Mouse (Mus musculus) neural tube, embryonic 15.5 days (tissue): ENCODE measurements around the gene Cers6. TPM values are rescaled to one million over a fixed set of nuclear protein-coding genes. Genes with fewer than 3 reads are reported as not detected.

Experiments
- ATAC-seq: fragments of 200-750 bp; cut with Nextera tagmentation; 2 replicates; pipeline ENCODE4 v1.8.0; 2017; ENCODE audit warnings: mild to moderate bottlenecking, moderate TSS enrichment, moderate library complexity; ENCODE audit not compliant: low FRiP score
- H3K27ac ChIP-seq: fragments of 300-500 bp; sonication (generic); replicated peaks from 2 replicates; pipeline ENCODE4 v1.5.1; 2015; ENCODE audit warnings: mild to moderate bottlenecking, inconsistent platforms
- H3K27me3 ChIP-seq: fragments of 300-500 bp; sonication (generic); replicated peaks from 2 replicates; pipeline ENCODE4 v1.6.1; 2015; ENCODE audit warnings: inconsistent platforms
- H3K36me3 ChIP-seq: fragments of 300-500 bp; sonication (generic); 2 replicates; pipeline ENCODE4 v1.6.1; 2015; ENCODE audit warnings: inconsistent platforms
- H3K4me1 ChIP-seq: fragments of 300-500 bp; sonication (generic); 2 replicates; pipeline ENCODE4 v1.6.1; 2015; ENCODE audit warnings: inconsistent platforms
- H3K4me2 ChIP-seq: fragments of 300-500 bp; sonication (generic); 2 replicates; pipeline ENCODE4 v1.6.1; 2015; ENCODE audit warnings: inconsistent platforms, mild to moderate bottlenecking, moderate library complexity
- H3K4me3 ChIP-seq: fragments of 300-500 bp; sonication (generic); replicated peaks from 2 replicates; pipeline ENCODE4 v1.5.1; 2015; ENCODE audit warnings: mild to moderate bottlenecking, inconsistent platforms
- H3K9ac ChIP-seq: fragments of 300-500 bp; sonication (generic); replicated peaks from 2 replicates; pipeline ENCODE4 v1.6.1; 2015; ENCODE audit warnings: mild to moderate bottlenecking, inconsistent platforms
- H3K9me3 ChIP-seq: fragments of 300-500 bp; sonication (generic); replicated peaks from 2 replicates; pipeline ENCODE4 v1.6.1; 2016; ENCODE audit warnings: inconsistent platforms
- WGBS: fragments of 180-500 bp; shearing (Covaris S2); methylation state at CpG from one replicate; pipeline ENCODE4 v1.1.7; 2015; ENCODE audit warnings: mixed read lengths; 5-methylcytosine and 5-hydroxymethylcytosine counted together
- polyA plus RNA-seq: library from polyadenylated mRNA; unstranded; fragments of >200 nt; fragmentation: Nextera tagmentation; extraction: Ambion mirVana; gene quantifications from 2 replicates; pipeline ENCODE4 v1.2.1, GENCODE M21; 2015

Cers6 gene
- polyA plus RNA-seq, 1 experiment from 2014 or later, result 52.1 TPM

- 69% methylated on average over 7 of the region's 7 CpGs for WGBS
- Histone ChIP-seq H3K36me3 (no peaks in the 10 kb centered on the region), H3K9ac (no peak overlapping the region), H3K4me2 (no peak overlapping the region), H3K27me3 (no peaks in the 10 kb centered on the region), H3K4me3 (no peak overlapping the region), H3K4me1 (no peaks in the 10 kb centered on the region), H3K27ac (no peak overlapping the region), H3K9me3 (no peaks in the 10 kb centered on the region)
- ATAC-seq, result no peak
These were observed 295.0 kb downstream of the Cers6 start for GRCm38 (mm10) chr2:69156283-69156682.

GRCm38 (mm10) chr2:69158907-69159306 is 297.7 kb downstream of the Cers6 start:
- no peaks in the 10 kb centered on the region for H3K27me3 ChIP-seq
- H3K4me1 ChIP-seq, result no peaks in the 10 kb centered on the region
- ATAC-seq, result no peak
- H3K36me3 ChIP-seq, result no peaks in the 10 kb centered on the region
- no peak overlapping the region for H3K9ac ChIP-seq
- H3K27ac ChIP-seq, result no peak overlapping the region
- no peak overlapping the region for H3K4me2 ChIP-seq
- H3K4me3 ChIP-seq, result no peak overlapping the region
- H3K9me3 ChIP-seq, result no peaks in the 10 kb centered on the region

Other genes starting within 250 kb of the Cers6 start
- not detected in 2 replicates for gene 4932414N04Rik, start 205.0 kb upstream of the Cers6 start, polyA plus RNA-seq